Mouse (Mus musculus) urinary bladder, postnatal 4 days (tissue): ENCODE data around the gene Gpr176.

Experiments used
- DNase-seq, 2 experiments: peaks; one replicate each; pipeline ENCODE4 v3.0.0; 2021 to 2022; ENCODE audit warnings: low spot score in 2 of 2

The Gpr176 gene

GRCm38 (mm10) chr2:118373572-118374279, 507 bp upstream of the Gpr176 start:
- DNase-seq: peak; percentile 70 to 74

DNA sequence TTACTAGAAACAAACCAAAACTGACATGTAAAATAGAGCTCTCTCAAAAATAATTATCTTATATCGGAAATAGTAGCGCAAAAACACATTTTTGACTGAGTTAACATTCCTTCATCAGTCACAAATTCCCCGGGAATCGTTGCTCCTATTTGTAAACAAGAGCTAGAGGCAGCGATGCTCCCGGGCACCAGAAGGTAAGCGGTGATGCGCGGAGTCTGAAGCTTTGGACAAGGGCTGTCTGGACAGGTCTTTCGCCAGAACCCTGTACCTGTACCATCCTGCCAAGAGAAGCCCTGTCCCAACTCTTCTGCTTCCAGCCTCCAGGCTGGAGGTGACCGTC, 688 bp downstream of the Gpr176 start:
- DNase-seq: no peak

- DNase-seq: no peak
Observed at GRCm38 (mm10) chr2:118371841-118372240, 1.4 kb downstream of the Gpr176 start.

GRCm38 (mm10) chr2:118355138-118355719, 18.0 kb downstream of the Gpr176 start:
- DNase-seq: peak in 1 of 2 experiments; percentile 35

- DNase-seq: no peak
Observed at GRCm38 (mm10) chr2:118353916-118354403, 19.3 kb downstream of the Gpr176 start.

GRCm38 (mm10) chr2:118353498-118353897, 19.7 kb downstream of the Gpr176 start:
- peak in 1 of 2 experiments; percentile 47 for DNase-seq

DNA sequence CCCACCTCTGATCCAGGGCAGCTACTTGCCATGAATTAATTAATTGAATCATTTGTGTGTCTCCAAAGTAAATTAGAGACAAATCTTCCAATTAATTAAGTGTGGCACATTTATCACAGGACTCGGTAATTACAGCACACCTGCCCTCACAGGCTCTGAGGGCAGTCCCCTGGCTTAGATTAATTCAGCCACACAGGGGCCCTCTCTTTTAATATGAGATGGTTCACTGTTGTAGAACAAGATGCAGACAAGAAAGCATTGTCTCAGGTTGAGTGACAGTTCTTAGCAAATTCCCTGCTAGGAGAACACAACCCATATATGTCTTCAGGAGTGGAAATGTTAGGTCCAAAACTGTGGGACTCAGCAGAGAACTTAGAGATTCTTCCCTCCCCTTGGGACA, 27.7 kb downstream of the Gpr176 start:
- DNase-seq: no peak

DNA sequence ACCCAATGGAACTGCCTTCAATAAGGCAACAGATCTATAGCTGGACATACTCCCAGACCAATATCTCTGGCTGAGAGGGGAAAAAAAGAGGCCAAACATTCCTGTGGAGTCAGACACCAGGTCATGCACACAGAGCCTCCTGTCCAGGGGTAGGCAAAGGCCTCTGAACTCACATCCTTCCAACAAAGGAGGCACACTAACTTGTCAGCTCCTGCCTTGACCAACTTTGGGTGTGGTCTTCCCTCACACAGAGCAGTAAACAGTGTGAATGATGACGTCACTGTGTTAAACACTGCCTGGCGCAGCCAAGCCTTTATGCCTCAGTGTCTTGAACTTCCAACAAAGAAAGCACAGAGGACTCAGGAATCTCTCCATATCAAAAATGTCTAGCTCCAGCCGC, 29.3 kb downstream of the Gpr176 start:
- DNase-seq: no peak

- no peak for DNase-seq
Observed at GRCm38 (mm10) chr2:118341295-118341694, 31.9 kb downstream of the Gpr176 start.

- DNase-seq: no peak
Observed at GRCm38 (mm10) chr2:118336084-118336483, 37.1 kb downstream of the Gpr176 start.

DNA sequence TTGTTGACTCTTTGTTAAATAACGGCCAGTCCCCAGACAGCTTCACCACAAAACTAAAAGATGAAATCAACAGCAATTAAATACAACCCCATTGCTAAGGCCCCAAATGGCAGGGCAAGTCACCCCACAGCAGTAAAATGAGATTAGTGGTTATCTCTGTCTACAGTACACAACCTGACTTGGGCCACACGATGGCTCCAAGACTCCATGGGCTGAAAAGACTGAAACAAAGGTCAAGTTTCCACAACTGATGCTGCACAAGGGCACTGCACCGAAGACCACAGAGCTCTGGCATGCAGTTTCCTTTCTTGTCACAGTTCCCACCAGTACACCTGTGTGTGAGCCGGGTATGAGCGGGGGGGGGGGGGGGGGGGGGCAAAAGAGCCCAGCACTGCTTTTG, 50.6 kb downstream of the Gpr176 start:
- no peak for DNase-seq

GRCm38 (mm10) chr2:118321804-118322203, 51.4 kb downstream of the Gpr176 start:
- DNase-seq: no peak

GRCm38 (mm10) chr2:118321094-118321493, 52.1 kb downstream of the Gpr176 start:
- DNase-seq: no peak

- DNase-seq: no peak
Observed at GRCm38 (mm10) chr2:118320519-118320918, 52.7 kb downstream of the Gpr176 start.

- no peak for DNase-seq
Observed at GRCm38 (mm10) chr2:118319176-118319575, 54.0 kb downstream of the Gpr176 start.

DNA sequence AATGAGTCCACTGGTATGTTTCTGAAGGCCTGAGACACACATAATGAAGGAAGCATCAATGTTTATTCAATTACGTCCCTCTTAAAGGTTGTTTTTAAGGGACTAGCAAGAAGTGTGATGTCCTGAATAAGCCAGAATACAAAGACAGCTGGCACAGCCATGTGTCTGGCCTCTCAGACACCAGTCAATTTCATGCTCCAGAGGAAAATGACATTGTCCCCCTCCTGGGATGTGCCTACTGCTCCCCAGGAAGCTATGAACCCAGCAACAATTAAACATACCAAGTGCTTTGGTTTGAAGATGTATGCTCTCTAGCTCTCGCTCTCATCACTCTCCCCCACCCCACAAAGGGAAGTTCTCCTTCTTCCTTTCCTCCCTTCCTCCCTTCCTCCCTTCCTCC, 56.3 kb downstream of the Gpr176 start:
- DNase-seq: no peak

DNA sequence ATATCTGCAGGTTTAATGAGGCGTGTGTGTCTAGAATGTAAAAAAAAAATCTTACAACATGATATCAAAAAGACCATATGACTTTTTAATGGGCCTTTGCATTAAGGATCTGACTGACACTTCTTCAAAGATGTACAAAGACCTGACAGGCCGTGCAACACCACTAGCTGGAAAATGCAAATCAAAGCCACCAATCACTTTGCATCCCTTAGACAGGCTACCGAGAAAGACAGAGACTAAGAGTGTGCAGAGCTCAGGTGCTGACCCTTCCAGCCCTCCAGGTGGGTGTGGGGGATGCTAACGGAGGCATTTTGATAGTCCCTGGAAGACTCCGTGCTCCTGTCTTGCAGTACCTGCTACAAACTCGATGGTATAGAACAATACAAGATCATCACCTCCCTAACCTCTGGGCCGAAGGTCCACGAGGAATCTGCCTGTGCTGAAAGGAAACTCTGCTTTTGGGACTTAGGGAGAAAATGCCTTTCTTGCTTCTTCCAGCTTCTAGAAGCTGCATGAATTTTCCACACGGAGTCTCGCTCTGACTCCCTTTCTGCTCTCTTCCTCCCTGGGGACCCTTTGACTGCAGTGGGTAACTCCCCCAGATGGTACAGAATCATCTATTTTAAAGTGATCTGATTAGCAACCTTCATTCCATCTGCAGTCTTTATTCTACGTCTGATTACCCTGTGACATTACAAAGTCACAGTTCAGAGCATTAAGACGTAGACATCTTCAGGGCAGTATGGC, 57.4 kb downstream of the Gpr176 start:
- DNase-seq: no peak

DNA sequence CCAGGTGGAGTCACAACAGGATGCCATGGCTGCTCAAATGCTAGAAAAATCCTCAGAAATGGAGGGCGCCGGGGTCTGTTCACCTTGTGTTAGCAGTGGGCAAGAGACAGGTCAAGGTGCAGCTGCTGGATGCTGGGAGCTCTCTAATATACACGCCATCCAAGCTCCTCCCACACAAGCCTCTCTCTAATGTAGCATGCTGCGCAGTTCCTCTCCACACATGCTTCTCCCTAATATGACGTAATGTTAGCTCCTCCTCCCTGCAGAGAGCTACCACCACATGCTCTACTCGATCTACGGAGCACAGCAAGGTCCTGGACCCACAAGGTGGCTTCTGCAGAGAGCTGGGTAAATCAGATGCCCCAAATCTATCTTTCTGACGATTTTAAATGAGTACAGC, 65.7 kb downstream of the Gpr176 start:
- DNase-seq: no peak

- no peak for DNase-seq
Observed at GRCm38 (mm10) chr2:118306966-118307365, 66.3 kb downstream of the Gpr176 start.

- no peak for DNase-seq
Observed at GRCm38 (mm10) chr2:118306522-118306895, 66.7 kb downstream of the Gpr176 start.

DNA sequence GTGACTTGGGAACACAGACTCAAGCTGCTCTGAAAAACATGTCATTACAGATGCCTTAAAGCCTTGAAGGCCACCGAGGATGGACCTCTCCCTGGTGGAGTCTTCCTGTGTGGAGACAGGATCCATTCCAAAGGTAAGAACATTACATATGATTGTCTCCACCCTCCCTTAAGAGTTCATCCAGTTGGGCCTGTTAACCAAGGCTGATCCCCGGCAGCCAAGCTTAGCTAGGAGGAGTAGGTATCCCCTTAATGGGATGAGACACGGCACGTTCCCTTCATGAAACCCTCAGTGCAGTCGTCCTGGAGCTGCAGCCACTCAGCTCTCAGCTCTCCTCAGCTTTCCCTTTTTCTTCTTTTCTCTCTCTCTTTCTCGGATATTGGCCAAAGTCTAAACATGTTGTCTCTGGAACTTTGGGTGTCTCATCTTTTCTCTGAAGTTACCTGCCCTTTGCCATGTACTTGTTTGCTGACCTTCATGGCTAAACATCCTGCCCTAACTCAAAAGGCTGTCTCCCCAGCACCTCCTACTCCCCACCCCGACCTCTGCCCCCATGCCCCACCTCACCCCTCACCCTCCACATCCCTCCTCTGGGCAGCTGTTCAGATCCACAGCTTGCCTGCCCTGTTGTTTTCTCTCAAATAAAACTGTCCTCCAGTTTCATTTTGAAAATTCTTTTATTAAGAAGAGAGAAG, 67.2 kb downstream of the Gpr176 start:
- DNase-seq: no peak

GRCm38 (mm10) chr2:118303456-118303855, 69.8 kb downstream of the Gpr176 start:
- no peak for DNase-seq
